Mouse (Mus musculus): ENCODE measurements around the gene P2rx1.
A peak's percentile ranks its signal among the peaks of the same experiment; 100 is the strongest.

Gene P2rx1

DNA sequence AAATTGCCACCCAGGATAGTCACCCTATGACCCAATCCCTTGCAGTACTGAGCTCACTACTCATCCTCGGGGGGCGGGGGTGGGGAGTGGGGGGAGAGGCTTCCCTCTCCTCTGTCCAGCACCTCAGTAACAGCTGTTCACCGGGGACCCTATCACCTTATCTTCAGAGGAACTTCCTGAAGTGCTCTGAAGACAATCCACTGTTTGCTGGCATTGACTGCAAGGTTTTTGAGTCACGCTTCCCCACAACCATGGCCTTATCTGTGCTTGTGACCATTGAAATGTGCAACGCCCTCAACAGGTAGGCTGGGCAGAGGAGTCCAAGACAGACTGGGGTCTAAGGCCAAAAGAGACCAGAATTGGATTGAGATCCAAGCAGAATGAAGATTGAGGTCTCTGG lies 11.1 kb upstream of the P2rx1 start:
- DNase-seq (ENCODE audit: low spot score in 2 of 2), result no peak

GRCm38 (mm10) chr11:72989044-72989443 lies 9.9 kb upstream of the P2rx1 start:
- no peak for DNase-seq (ENCODE audit: low spot score in 2 of 2)

- no peak for DNase-seq (ENCODE audit: low spot score in 2 of 2)
These were observed 8.2 kb upstream of the P2rx1 start for GRCm38 (mm10) chr11:72990688-72991087.

DNA sequence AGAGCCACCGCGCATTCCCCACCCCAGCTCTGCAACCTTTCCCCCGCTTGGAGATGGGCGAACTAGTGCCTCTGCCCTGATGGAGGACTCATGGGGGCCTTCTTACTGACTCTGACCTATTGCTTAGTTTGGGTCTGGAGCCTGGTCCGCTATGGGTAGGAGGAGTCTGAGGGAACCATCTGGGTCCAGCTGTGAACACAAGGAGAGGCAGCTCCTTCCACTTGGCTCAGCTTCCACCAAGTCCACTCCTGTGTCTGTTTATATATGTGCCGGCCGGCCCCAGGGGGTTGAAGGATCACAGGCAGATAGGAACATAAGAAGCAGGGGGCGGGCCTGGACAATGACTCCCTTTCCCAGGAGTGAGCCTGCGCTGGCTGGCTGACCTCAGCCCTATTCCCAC lies 6.9 kb upstream of the P2rx1 start:
- DNase-seq (ENCODE audit: low spot score in 2 of 2), result no peak

GRCm38 (mm10) chr11:72996346-72996745 lies 2.6 kb upstream of the P2rx1 start:
- DNase-seq (ENCODE audit: low spot score in 2 of 2), result no peak

- no peak for DNase-seq (ENCODE audit: low spot score in 2 of 2)
These were observed 2.1 kb upstream of the P2rx1 start for GRCm38 (mm10) chr11:72996781-72997180.

DNA sequence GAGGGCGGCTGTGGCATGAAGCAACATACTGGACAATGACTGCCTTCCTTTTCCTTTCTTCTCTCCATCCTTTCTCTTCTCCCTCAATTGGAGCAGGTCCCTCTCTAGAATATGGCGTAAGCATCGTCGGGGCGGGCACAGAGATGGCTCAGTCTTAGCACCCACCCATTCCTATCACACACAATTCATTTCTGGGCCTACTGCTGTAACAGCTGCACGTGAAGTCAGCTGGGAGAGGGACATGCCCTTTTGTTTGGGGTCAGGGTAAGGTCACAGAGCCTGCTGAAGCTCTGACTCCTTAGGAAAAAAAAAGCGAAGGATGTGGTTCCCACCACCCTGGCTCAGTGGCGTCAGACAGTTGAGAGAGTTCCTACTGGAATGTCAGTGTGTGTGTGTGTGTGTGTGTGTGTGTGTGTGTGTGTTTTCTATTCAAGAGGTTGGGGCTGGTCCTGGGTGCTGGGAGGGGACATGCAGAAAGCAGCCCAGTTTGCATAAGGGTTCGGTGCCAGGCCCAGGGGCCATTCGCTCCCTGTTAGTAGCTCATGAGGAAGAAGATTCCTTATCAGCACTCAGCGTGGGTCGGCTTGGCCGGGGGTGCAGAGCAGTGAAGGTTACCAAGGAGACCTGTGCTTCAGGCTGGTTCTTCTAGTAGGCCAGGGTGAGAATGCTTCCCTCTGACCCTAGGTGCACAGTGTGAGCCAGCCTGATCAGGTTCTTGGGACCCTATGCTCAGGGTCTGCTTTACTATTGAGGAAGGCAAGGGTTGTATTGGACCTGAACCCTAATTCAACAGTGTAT lies 1.2 kb upstream of the P2rx1 start:
- no peak for DNase-seq (ENCODE audit: low spot score in 2 of 2)

GRCm38 (mm10) chr11:73001029-73001428 lies 2.1 kb downstream of the P2rx1 start:
- DNase-seq (ENCODE audit: low spot score in 2 of 2), result peak in 1 of 2 experiments; percentile 36

GRCm38 (mm10) chr11:73006377-73006776 lies 7.5 kb downstream of the P2rx1 start:
- peak in 1 of 2 experiments; percentile 23 for DNase-seq (ENCODE audit: low spot score in 2 of 2)

DNA sequence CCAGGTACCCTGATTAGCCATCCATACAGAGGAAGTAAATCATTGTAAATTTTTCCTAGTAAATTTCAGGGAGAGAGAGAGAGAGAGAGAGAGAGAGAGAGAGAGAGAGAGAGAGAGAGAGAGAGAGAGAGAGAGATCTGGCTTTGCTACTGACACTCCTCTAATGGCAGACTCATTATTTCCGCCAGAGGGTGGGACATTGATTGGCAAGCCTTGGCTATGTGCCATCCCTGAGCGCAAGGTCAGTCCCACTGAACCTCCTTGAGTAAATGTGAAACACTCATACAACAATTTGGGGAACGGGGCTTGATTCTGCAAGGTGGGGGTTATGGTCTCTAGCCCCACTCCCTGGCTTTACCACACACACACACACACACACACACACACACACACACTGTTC lies 8.2 kb downstream of the P2rx1 start:
- no peak for DNase-seq (ENCODE audit: low spot score in 2 of 2)

DNA sequence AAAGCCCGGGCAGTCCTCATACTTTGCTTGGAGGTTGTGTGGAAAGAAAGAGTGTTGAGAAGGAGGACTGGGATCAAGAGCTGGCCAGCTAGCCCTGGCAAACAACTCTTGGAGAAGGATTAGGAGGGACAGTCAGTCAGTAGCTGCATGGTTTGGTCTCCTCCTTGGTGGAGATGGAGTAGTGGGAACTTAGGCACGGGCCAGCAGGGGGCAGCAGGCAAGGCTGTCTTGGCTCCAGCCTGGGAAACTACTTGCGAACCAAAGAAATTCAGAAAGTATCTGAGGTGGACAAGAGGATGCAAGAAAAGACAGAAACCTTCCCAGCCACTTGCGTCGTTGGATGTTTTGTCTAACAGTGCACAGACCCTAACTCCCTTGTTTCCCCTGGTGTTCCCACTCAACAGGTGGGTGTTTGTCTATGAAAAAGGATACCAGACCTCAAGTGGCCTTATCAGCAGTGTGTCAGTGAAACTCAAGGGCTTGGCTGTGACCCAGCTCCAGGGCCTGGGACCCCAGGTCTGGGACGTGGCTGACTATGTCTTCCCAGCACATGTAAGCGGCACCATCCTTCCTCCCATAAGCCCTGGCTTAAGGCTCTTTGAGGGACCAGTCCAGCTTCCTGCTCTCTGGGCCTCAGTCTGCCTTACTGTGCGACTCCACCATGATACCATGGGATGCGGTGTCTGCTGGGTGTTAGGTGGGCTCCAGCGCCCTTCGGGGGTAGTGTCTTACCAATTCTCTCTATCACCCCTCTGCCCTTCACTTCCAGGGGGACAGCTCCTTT lies 9.0 kb downstream of the P2rx1 start:
- DNase-seq (ENCODE audit: low spot score in 2 of 2), result peak in 1 of 2 experiments; percentile 42

GRCm38 (mm10) chr11:73008826-73009225 lies 9.9 kb downstream of the P2rx1 start:
- DNase-seq (ENCODE audit: low spot score in 2 of 2), result no peak

- no peak for DNase-seq (ENCODE audit: low spot score in 2 of 2)
These were observed 10.8 kb downstream of the P2rx1 start for GRCm38 (mm10) chr11:73009531-73010274.

GRCm38 (mm10) chr11:73013981-73014380 lies 15.1 kb downstream of the P2rx1 start:
- DNase-seq (ENCODE audit: low spot score in 2 of 2), result no peak

DNA sequence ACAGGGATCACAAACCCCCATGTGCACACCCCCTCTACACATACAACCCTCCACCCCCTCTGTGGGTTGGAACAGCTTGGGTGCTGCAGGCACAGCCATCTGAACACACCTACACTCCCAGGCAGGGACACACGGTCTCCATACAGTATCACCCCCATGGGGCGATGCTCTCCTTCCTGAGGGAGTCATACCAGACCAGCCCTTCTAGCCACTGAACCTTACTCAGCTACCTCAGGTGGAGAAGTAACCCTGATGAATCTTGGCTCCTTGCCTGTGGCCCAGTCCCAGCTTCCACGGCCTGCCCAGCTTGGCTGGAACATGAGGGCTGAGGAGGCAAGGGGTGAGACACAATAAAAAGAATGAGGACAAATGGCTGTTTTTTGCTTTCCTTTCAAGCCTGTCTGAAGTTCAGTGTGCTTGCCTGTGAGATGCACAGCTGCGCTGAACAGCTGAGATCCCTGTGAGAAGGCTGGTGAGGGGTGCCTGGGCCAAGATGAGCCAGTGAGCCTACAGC lies 16.0 kb downstream of the P2rx1 start:
- DNase-seq (ENCODE audit: low spot score in 2 of 2), result peak; percentile 62 to 70

DNA sequence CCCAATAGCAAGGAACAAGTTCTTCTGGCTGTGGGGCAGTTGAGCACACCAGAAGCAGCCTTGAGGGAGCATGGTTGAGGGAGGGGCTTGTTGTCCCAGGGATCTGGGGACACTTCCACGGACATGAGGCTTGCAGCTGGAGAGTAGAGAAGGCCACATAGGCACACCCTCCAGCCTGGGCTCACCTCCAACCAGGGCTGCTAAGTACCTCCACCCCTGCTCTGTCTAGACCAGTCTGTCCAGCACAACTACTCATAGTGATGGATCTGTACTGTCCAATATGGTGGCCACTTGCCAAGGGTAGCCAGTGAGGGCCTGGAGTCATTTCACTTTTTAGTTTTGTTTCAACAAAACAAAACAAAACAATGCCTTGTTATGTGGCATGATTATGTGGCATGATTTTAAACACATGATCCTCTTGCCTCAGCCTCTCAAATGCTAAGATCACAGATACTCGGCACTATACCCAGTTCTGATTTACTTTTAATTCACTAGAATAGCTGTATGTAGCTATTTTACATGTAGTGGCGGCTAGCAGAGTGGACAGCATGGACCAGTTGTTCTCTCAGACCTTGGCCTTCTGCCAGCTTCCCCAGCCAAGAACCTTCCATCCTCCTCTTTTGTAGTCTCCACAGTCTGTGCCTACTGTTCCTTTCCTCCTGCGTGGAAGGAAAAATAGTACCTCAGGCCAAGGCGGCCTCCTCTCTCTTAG lies 16.6 kb downstream of the P2rx1 start:
- peak in 1 of 2 experiments; percentile 55 for DNase-seq (ENCODE audit: low spot score in 2 of 2)

DNA sequence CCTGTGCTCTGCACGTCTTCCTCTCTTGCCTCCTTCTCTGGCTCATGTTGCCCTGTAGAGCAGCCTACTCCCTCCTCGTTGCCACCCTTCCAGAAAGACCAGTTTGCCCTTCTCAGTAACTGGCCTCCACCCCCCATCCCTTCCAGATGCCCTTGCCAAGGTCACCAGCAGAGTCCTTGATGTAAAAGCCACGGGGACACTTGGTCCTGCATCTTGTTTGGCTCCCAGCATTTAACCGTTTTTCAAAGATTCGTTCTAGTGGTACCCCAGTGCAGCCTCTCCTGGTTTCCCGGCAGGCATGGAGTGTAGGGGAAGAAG lies 17.2 kb downstream of the P2rx1 start:
- DNase-seq (ENCODE audit: low spot score in 2 of 2), result no peak

DNA sequence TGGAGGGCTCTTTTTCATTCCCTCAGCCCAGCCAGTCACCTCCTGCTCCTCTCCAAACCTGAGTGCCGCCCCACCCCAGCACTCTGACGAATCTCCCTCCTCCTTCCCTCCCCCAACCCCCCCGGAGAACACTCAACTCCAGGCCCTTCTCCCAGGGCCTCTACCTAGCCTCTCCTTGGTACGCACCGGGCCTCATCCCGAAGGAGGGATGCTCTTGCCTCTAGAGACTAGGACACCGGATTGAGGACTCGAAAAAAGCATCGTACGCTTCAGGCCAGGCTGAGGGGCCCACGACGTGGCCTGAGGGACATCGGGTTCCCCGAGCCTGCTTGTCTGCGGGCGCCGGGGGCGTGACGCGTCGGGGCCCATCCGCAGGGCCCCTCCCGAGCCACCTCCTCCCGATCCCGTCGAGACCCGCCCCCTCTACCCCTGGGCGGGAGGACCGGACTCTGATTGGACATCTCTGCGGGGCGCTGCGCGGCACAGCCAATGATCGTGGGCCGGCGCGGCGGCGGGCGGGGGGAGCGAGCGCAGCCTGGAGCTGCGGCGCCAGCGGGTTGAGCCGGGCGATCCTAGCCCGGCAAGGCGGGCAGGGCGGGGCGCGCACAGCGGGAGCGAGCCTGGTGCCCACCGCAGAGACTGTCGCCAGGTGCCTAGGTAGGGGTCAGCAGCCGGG lies 19.7 kb downstream of the P2rx1 start, which contains the start of gene Camkk1:
TSS of gene Camkk1 (plus strand) at position 538 of the 676 bp plus-strand sequence.
- peak; percentile 93 for DNase-seq (ENCODE audit: low spot score in 2 of 2)

DNA sequence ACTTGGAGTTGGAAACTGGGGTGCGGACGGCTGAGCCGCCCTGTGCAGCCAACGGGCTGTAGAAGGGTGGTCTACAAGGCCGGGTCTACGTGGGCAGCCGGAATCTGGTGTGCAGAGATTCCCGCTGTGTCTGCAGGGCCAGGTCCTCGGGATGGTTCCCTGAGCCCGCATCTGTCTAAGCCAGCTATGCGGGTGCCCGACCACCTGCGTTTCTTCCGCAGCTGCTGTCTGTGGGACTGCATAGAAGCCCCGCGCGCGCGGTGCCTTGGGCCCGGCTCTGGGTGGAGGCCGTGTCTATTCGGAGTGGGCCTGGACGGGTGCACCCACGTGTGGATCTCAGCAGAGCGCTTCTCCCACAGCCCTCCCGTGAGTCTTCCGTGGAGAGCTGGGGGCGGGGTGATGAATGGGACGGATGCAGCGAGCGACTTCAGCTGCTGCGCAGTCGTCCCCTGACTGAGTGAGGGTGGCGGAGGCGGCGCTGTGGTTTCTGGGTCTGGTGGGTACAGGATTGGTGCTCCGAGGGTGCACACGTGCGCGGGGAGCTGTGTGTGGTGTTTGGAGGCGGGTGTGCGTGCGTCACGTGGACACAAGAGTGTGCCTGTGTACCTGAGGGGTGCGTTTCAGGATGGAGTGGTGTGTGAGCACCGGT lies 20.4 kb downstream of the P2rx1 start:
- peak; percentile 89 to 90 for DNase-seq (ENCODE audit: low spot score in 2 of 2)

Measured in right cerebral cortex, postnatal 36 days (tissue).